Mouse (Mus musculus) embryonic facial prominence, embryonic 12.5 days (tissue): ENCODE measurements around the gene Lyz2. TPM values are rescaled to one million over a fixed set of nuclear protein-coding genes. Genes with fewer than 3 reads are reported as not detected.
A peak's percentile ranks its signal among the peaks of the same experiment; 100 is the strongest.

Source experiments
- ATAC-seq: fragments of 200-750 bp; cut with Nextera tagmentation; 2 replicates; pipeline ENCODE4 v1.8.0; 2017; ENCODE audit not compliant: insufficient number of reproducible peaks, insufficient read depth, low FRiP score, low TSS enrichment
- H3K27ac ChIP-seq: fragments of 300-500 bp; sonication (generic); 2 replicates; pipeline ENCODE4 v1.5.1; 2016; ENCODE audit warnings: mild to moderate bottlenecking
- H3K27me3 ChIP-seq: fragments of 300-500 bp; sonication (generic); 2 replicates; pipeline ENCODE4 v1.6.1; 2016; ENCODE audit warnings: mild to moderate bottlenecking, moderate library complexity
- H3K36me3 ChIP-seq: fragments of 300-500 bp; sonication (generic); 2 replicates; pipeline ENCODE4 v1.6.1; 2016; ENCODE audit warnings: mild to moderate bottlenecking
- H3K4me1 ChIP-seq: fragments of 300-500 bp; sonication (generic); 2 replicates; pipeline ENCODE4 v1.6.1; 2016
- H3K4me2 ChIP-seq: fragments of 300-500 bp; sonication (generic); replicated peaks from 2 replicates; pipeline ENCODE4 v1.6.1; 2016; ENCODE audit warnings: mild to moderate bottlenecking, moderate library complexity
- H3K4me3 ChIP-seq: fragments of 300-500 bp; sonication (generic); 2 replicates; pipeline ENCODE4 v1.5.1; 2016; ENCODE audit warnings: mild to moderate bottlenecking
- H3K9ac ChIP-seq: fragments of 300-500 bp; sonication (generic); 2 replicates; pipeline ENCODE4 v1.6.1; 2016; ENCODE audit warnings: mild to moderate bottlenecking, moderate library complexity
- H3K9me3 ChIP-seq: fragments of 300-500 bp; sonication (generic); 2 replicates; pipeline ENCODE4 v1.6.1; 2016; ENCODE audit warnings: mild to moderate bottlenecking, moderate library complexity
- WGBS: fragments of 180-500 bp; shearing (Covaris S2); methylation state at CpG from one replicate; pipeline ENCODE4 v1.1.7; 2016; 5-methylcytosine and 5-hydroxymethylcytosine counted together
- polyA plus RNA-seq: library from polyadenylated mRNA; unstranded; fragments of >200 nt; fragmentation: Nextera tagmentation; extraction: Ambion mirVana; gene quantifications from 2 replicates; pipeline ENCODE4 v1.2.1, GENCODE M21; 2016

The Lyz2 gene
- polyA plus RNA-seq, 1 experiment from 2014 or later: 19.5 TPM

DNA sequence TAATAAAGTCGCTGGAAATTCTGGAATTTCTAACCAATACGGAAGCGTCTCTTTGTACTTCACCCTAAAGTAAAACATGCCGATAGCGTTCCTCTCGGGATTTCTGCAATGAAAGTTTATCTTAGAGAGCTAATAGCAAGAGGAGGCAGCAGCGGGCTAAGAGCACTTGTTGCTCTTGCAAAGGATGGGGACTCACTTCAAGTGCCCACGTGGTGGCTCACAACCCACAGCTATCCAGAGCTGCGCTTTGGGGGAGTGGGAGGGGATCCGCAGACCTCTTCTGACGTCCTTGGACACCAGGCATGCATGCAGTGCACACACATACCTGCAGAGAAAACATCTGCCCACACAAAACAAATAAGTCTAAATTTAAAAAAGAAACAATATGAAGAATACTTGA, 46.3 kb downstream of the Lyz2 start:
- Histone ChIP-seq H3K27ac (no peak overlapping the region), H3K9me3 (no peaks in the 10 kb centered on the region), H3K36me3 (no peaks in the 10 kb centered on the region), H3K27me3 (no peaks in the 10 kb centered on the region), H3K9ac (no peak overlapping the region), H3K4me1 (no peaks in the 10 kb centered on the region), H3K4me2 (no peak overlapping the region), H3K4me3 (no peak overlapping the region)
- ATAC-seq: no peak
- WGBS: 56% methylated on average over 11 of the region's 11 CpGs

DNA sequence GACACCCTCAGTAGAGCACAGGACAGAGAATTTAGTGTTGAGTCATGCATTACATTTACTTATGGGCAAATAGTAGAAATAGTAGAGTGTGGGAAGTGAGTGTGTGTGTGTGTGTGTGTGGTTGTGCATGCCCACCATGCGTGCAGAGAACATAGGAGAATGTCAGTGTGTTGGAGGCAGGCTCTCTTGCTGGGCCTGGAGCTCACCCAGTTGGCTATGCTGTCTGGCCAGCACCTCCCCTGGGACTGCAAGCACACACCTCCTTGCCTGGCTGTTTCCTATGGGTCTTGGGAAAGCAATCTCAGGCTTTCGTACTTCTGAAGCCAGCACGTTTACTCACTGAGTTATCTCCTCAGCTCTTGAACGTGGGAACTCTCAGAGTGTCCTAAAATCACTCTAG, 47.3 kb downstream of the Lyz2 start:
- no peak for ATAC-seq
- no peak overlapping the region for H3K9ac ChIP-seq
- WGBS: 72% methylated on average over 4 of the region's 4 CpGs

DNA sequence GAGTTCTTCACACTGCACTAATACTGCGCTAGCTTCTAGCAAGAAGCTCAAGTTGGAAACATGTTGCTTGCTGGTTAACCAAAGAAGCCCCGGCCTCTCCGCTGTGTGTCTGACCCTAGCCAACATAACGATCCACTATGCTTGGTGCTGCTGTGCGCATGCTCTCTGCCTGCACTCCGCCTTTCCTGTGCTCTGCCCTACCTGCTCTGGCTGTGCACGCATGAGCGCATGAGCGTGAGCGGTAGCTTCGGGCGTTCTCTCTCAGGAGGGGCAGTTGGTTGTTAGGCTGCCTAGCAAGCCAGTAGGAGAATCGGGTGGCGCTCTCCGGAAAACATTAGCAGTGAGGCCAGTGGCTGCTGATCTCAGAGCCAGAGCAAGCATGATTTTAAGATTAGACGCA, 52.3 kb downstream of the Lyz2 start:
- no peak overlapping the region for H3K9ac ChIP-seq
- 72% methylated on average over 16 of the region's 16 CpGs for WGBS
- no peak for ATAC-seq

More for the DNA sequence above, 47.3 kb downstream of the Lyz2 start:
- H3K27me3 ChIP-seq: no peaks in the 10 kb centered on the region
- H3K4me1 ChIP-seq: no peaks in the 10 kb centered on the region
- no peak overlapping the region for H3K4me2 ChIP-seq
- no peaks in the 10 kb centered on the region for H3K9me3 ChIP-seq
- no peaks in the 10 kb centered on the region for H3K36me3 ChIP-seq
- no peak overlapping the region for H3K4me3 ChIP-seq
- H3K27ac ChIP-seq: no peak overlapping the region

More for the DNA sequence above, 52.3 kb downstream of the Lyz2 start:
- H3K27ac ChIP-seq: no peak overlapping the region
- no peaks in the 10 kb centered on the region for H3K36me3 ChIP-seq
- peak overlapping the region; percentile 15; the same call in 1 of the 2 replicates for H3K4me2 ChIP-seq
- peaks cover 2% of the 10 kb centered on the region; the same call in 1 of the 2 replicates for H3K4me1 ChIP-seq
- no peaks in the 10 kb centered on the region for H3K27me3 ChIP-seq
- H3K4me3 ChIP-seq: no peak overlapping the region
- no peaks in the 10 kb centered on the region for H3K9me3 ChIP-seq

Other genes with a start within 250 kb of the Lyz2 start
- gene Lrrc10, start 237.0 kb downstream of the Lyz2 start, polyA plus RNA-seq: not detected in 2 replicates
- 251 and 257 TPM in 2 replicates for gene Cct2, start 218.5 kb downstream of the Lyz2 start, polyA plus RNA-seq
- 22.8 and 24.4 TPM in 2 replicates for gene Frs2, start 133.8 kb downstream of the Lyz2 start, polyA plus RNA-seq
- 95.8 and 96.7 TPM in 2 replicates for gene Yeats4, start 57.8 kb downstream of the Lyz2 start, polyA plus RNA-seq
- not detected in 2 replicates for gene 9530003J23Rik, start 43.6 kb downstream of the Lyz2 start, polyA plus RNA-seq
- not detected in 2 replicates for gene Lyz1, start 10.5 kb upstream of the Lyz2 start, polyA plus RNA-seq
- gene Cpsf6, start 97.7 kb upstream of the Lyz2 start, polyA plus RNA-seq: 210 and 213 TPM in 2 replicates